Mouse (Mus musculus) intestine, embryonic 14.5 days (tissue): ENCODE measurements at regions not wholly inside any gene's neighbourhood (a gene's known extent, or its start where the extent isn't known, plus 50 kb on each side); places are given as distances from the start of the nearest gene placed in this dataset.

Source experiments
- ATAC-seq: fragments of 200-750 bp; cut with Nextera tagmentation; replicated peaks from 2 replicates; pipeline ENCODE4 v1.8.0; 2017; ENCODE audit warnings: low read depth, moderate number of reproducible peaks, moderate TSS enrichment, moderate library complexity; ENCODE audit not compliant: low FRiP score, low TSS enrichment
- DNase-seq: peaks from one replicate; pipeline ENCODE4 v3.0.0-alpha.2; 2018; ENCODE audit warnings: low spot score
- H3K27ac ChIP-seq: fragments of 300-500 bp; sonication (generic); 2 replicates; pipeline ENCODE4 v1.5.1; 2014; ENCODE audit warnings: low read depth, mild to moderate bottlenecking, control low read depth
- H3K27me3 ChIP-seq: fragments of 300-500 bp; sonication (generic); replicated peaks from 2 replicates; pipeline ENCODE4 v1.6.1; 2014; ENCODE audit warnings: low read length, control low read depth; ENCODE audit not compliant: control insufficient read depth, insufficient read depth
- H3K36me3 ChIP-seq: fragments of 300-500 bp; sonication (generic); 2 replicates; pipeline ENCODE4 v1.6.1; 2014; ENCODE audit warnings: low read length, control low read depth; ENCODE audit not compliant: control insufficient read depth, insufficient read depth
- H3K4me1 ChIP-seq: fragments of 300-500 bp; sonication (generic); replicated peaks from 2 replicates; pipeline ENCODE4 v1.6.1; 2014; ENCODE audit warnings: low read length, control low read depth, mixed read lengths; ENCODE audit not compliant: control insufficient read depth, insufficient read depth
- H3K4me2 ChIP-seq: fragments of 300-500 bp; sonication (generic); 2 replicates; pipeline ENCODE4 v1.6.1; 2014; ENCODE audit warnings: low read length
- H3K4me3 ChIP-seq: fragments of 300-500 bp; sonication (generic); 2 replicates; pipeline ENCODE4 v1.5.1; 2014; ENCODE audit warnings: low read depth, low read length, control low read depth, mixed read lengths
- H3K9ac ChIP-seq: fragments of 300-500 bp; sonication (generic); 2 replicates; pipeline ENCODE4 v1.6.1; 2014; ENCODE audit warnings: mild to moderate bottlenecking, low read length
- H3K9me3 ChIP-seq: fragments of 300-500 bp; sonication (generic); 2 replicates; pipeline ENCODE4 v1.6.1; 2016; ENCODE audit warnings: low read length, control low read depth; ENCODE audit not compliant: control insufficient read depth
- WGBS: fragments of 180-500 bp; shearing (Covaris S2); extraction: QIAGEN DNeasy Blood & Tissue Kit; methylation state at CpG from one replicate; pipeline ENCODE4 v1.1.7; 2014; 5-methylcytosine and 5-hydroxymethylcytosine counted together

DNA sequence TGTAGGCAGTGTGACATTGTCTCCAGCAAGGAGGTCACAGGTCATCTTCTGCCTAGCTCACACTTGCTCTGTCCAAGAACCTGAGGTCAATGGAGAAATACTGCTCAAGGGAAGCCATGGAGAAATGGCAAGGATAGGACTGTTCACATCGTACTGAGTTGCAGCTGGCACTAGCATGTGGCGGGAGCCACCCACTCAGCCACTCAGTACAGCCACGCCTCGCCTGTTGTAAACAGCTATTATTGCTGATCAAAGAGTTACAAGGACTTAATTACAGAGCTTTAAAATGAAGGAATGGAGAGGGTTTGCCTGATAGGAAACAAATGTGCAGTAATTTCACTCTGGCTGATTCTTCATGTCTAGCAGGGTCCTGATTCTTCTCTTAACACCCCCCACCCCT, 64.8 kb downstream of the Dll1 start:
- Histone ChIP-seq H3K4me1 (no peaks in the 10 kb centered on the region), H3K36me3 (no peaks in the 10 kb centered on the region), H3K9ac (no peak overlapping the region), H3K27me3 (no peaks in the 10 kb centered on the region), H3K4me3 (no peak overlapping the region), H3K9me3 (no peaks in the 10 kb centered on the region), H3K4me2 (no peak overlapping the region), H3K27ac (no peak overlapping the region)
- 75% methylated on average over 4 of the region's 4 CpGs for WGBS
- no peak for DNase-seq
- no peak for ATAC-seq

DNA sequence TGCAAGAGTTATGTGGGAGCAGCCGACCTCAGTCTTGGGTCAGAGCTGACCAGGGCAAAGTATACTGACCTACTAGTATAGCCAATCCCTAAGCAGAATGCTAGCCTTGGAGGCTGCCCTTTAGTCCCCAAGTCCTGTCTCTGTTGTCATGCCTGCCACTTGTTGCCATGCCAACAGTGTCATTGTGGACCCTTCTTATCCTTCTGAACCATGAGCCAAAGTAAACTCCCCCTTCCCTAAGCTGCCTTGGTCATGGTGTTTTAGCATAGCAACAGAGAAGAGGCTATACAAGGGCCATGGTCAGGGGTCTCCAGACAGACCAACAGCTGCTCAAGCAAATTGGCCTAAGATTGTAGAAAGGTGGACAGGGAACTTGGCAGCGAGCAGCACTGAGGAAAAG, 66.2 kb downstream of the Dll1 start:
- Histone ChIP-seq H3K27me3 (no peaks in the 10 kb centered on the region), H3K4me2 (no peak overlapping the region), H3K4me1 (no peaks in the 10 kb centered on the region), H3K9ac (no peak overlapping the region), H3K27ac (no peak overlapping the region), H3K4me3 (no peak overlapping the region), H3K9me3 (no peaks in the 10 kb centered on the region), H3K36me3 (no peaks in the 10 kb centered on the region)
- ATAC-seq (no peak), DNase-seq (no peak)
- 60% methylated on average over 2 of the region's 2 CpGs for WGBS

DNA sequence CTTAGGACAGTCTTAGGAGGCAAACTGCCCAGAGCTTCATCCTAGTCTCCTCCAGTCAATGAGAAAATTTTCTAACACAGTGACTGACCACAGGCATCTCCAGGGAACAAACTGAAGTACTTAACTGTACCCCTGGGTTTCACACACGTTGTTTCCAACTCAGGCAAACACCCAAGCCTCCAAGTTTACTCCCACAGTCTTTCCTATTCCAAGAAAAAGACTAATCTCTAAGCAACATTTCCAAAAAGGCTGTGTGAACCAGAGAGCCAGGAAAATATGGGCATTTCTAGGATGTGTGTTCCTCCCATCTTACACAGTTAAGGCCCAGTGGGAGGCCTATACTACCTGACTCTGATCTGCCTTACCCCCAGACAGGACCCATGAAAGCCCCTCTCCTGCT, 74.6 kb downstream of the Dll1 start:
- 44% methylated on average over 1 of the region's 1 CpGs for WGBS
- H3K27me3 ChIP-seq, result no peaks in the 10 kb centered on the region
- no peak overlapping the region for H3K9ac ChIP-seq
- H3K9me3 ChIP-seq, result no peaks in the 10 kb centered on the region
- H3K4me2 ChIP-seq, result no peak overlapping the region
- 0 out of 2 replicates have a peak, but pooled peaks cover 2% of the 10 kb centered on the region for H3K4me1 ChIP-seq
- ATAC-seq (no peak), DNase-seq (no peak)
- H3K36me3 ChIP-seq, result no peaks in the 10 kb centered on the region
- no peak overlapping the region for H3K4me3 ChIP-seq
- H3K27ac ChIP-seq, result no peak overlapping the region

DNA sequence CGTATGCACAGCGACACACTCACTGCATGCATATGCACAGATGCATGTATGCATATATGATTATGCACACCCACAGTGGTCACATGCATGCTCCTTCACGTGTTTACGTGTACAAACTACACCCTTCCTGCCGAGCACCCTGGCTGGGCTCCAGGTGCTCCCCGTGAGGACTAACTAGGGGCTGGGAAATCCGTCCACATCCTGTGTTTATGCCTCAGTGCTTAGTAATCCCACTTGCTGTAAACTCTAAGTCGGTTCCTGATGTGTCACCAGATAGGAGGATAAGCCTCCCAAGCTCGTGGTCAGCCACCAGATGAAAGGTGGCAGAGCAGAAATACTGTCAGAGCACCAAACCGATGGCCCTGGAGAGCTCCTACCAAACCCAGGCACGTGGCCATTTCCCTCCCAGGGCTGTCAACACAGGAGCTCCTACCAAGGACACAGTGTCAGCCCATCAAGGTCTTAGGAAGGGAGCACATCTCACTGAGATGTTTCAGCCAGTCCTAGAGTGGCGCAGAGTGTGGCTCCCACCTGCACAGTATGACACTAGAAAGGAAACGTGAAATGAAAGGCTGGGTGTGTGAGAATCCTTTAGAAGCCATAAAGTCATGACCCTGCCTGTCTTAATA, 76.8 kb downstream of the Dll1 start:
- Histone ChIP-seq H3K4me3 (no peak overlapping the region), H3K27me3 (no peaks in the 10 kb centered on the region), H3K36me3 (no peaks in the 10 kb centered on the region)

DNA sequence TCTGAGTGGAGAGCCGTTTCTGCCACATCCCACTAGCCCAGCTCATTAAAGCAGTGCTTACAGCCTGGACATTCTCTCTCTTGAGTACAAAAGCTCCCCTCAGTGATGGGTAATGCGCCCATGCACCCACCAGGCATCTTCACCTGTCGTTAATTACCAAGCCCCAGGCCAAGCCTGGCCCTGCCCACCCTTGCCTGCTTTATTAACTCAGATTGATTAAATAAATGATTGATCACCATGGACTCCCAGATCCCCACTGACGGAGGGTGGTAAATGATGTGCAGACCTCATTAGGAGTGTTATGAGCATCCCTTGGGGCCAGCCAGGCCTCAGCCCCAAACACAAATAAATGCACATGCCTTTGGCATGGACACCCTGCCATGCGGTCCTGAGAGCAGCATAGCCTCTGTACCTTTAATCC, 82.5 kb downstream of the Dll1 start:
- ATAC-seq (no peak), DNase-seq (no peak)

More for the DNA sequence above, 76.8 kb downstream of the Dll1 start:
- H3K4me1 ChIP-seq, result 0 out of 2 replicates have a peak, but pooled peaks cover 2% of the 10 kb centered on the region
- DNase-seq (no peak), ATAC-seq (no peak)
- H3K27ac ChIP-seq, result no peak overlapping the region
- WGBS, result 45% methylated on average over 13 of the region's 13 CpGs
- H3K4me2 ChIP-seq, result no peak overlapping the region
- no peak overlapping the region for H3K9ac ChIP-seq
- no peaks in the 10 kb centered on the region for H3K9me3 ChIP-seq

DNA sequence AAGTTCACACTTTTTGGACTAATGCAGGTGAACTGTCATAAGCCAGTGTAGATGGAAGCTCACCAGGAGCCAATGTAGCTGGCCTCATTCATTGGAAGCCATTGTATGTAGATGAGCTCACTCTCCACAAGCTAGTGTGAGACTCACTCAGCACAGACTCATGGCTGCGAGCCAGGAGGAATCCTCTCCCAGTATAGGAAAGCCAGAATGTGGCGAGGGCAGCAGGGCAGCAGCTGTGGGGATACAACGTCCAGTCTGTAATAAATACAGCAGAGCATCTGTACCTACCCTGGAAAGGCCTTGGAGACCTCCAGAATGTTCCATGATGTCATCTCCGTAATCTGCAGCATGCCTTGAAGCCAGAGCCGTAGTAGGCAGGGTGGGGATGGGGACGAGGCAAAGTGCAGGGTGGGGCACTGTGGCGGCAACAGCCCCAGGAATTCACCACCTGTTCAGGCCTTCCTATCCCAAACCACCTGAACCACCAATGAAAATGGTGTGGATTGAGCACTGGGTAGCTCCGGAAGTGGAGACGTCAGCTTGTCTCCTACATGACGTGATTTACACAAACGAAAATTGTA, 84.1 kb downstream of the Dll1 start:
- Histone ChIP-seq H3K27me3 (no peaks in the 10 kb centered on the region), H3K36me3 (no peaks in the 10 kb centered on the region), H3K4me2 (no peak overlapping the region), H3K4me3 (no peak overlapping the region), H3K9me3 (no peaks in the 10 kb centered on the region), H3K9ac (no peak overlapping the region), H3K4me1 (no peaks in the 10 kb centered on the region; the same call in none of the 2 replicates), H3K27ac (no peak overlapping the region)
- WGBS, result 60% methylated on average over 11 of the region's 11 CpGs
- ATAC-seq, result peak; percentile 59; the same call in 1 of the 2 replicates
- no peak for DNase-seq

More for the DNA sequence above, 82.5 kb downstream of the Dll1 start:
- Histone ChIP-seq H3K9me3 (no peaks in the 10 kb centered on the region), H3K4me2 (no peak overlapping the region), H3K27ac (no peak overlapping the region), H3K27me3 (no peaks in the 10 kb centered on the region), H3K4me3 (no peak overlapping the region), H3K36me3 (no peaks in the 10 kb centered on the region), H3K4me1 (no peaks in the 10 kb centered on the region; the same call in none of the 2 replicates), H3K9ac (no peak overlapping the region)
- 70% methylated on average over 5 of the region's 5 CpGs for WGBS

DNA sequence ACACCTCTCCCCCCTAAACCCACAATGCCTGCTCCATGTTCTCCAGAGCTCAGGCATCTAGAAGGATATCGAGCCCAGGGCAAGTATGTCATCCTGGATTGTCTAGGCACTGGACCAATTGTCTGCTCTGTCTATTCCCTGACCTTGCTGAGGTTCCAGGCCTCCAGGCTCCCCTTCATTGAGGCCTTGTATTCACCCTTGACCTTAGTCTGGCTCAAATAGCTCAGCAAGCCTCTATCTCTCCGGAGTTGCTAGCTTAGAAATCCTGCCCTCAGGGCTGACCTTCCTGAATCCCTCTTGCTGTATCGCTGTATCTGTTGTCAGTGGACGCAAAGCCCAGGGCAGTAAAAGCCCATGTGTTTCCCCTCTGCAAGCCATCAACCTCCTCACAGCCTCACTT, 85.0 kb downstream of the Dll1 start:
- Histone ChIP-seq H3K4me3 (no peak overlapping the region), H3K27ac (no peak overlapping the region), H3K4me1 (no peaks in the 10 kb centered on the region; the same call in none of the 2 replicates), H3K27me3 (no peaks in the 10 kb centered on the region), H3K4me2 (no peak overlapping the region), H3K36me3 (no peaks in the 10 kb centered on the region), H3K9ac (no peak overlapping the region), H3K9me3 (no peaks in the 10 kb centered on the region)
- 45% methylated on average over 4 of the region's 4 CpGs for WGBS
- DNase-seq (no peak), ATAC-seq (no peak)

DNA sequence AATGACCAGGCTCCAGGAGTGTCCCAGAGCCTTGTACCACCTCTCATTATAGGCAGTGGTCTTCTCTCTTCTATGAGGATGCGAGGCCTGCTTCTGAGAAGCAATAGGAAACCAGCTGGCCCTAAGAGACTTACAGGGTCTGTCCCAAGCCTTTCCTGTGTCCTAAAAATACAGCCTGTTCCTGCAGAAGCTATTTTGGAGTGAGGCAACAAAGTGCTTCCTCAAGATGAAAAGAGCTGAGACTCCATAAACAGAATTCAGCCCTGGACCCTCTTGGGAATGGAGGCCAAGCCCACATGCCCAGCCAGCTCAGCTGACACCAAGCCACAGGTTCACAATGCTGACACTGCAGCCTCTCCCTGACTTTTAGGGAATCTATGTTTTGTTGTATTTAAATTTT, 86.3 kb downstream of the Dll1 start:
- H3K4me1 ChIP-seq, result peaks cover 4% of the 10 kb centered on the region
- DNase-seq, result no peak
- no peak for ATAC-seq
- WGBS, result 87% methylated on average over 1 of the region's 1 CpGs
- no peaks in the 10 kb centered on the region for H3K9me3 ChIP-seq
- no peak overlapping the region for H3K9ac ChIP-seq
- no peaks in the 10 kb centered on the region for H3K36me3 ChIP-seq
- H3K27ac ChIP-seq, result no peak overlapping the region
- H3K4me2 ChIP-seq, result no peak overlapping the region
- no peaks in the 10 kb centered on the region for H3K27me3 ChIP-seq
- no peak overlapping the region for H3K4me3 ChIP-seq

DNA sequence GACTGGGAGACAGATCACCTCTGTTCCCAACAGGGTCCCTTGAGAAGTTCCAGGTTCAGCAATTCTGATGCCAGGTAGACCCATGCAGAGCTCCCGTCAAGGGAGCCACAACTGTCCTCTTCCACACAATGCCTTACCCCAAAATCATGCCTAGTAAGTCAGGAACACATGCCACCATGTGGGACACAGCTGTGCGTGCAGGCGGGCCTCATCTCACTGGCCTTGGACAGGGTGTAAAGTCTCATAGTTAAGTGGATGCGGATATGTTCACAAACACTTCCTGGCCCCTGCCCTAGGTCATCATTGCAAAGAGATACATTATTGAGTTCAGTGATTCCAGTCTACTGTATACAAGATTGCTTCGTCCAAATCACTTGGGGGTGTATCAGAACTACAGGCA, 87.6 kb downstream of the Dll1 start:
- 67% methylated on average over 5 of the region's 5 CpGs for WGBS
- H3K9ac ChIP-seq, result no peak overlapping the region
- no peaks in the 10 kb centered on the region for H3K36me3 ChIP-seq
- H3K27me3 ChIP-seq, result no peaks in the 10 kb centered on the region
- no peaks in the 10 kb centered on the region for H3K9me3 ChIP-seq
- H3K4me1 ChIP-seq, result peaks cover 12% of the 10 kb centered on the region
- ATAC-seq, result no peak
- DNase-seq, result no peak
- no peak overlapping the region for H3K4me2 ChIP-seq
- H3K27ac ChIP-seq, result no peak overlapping the region
- no peak overlapping the region for H3K4me3 ChIP-seq
